Mouse (Mus musculus) kidney, adult 2 months (tissue): ENCODE results near the gene Rabgef1.

Experiments used
- CTCF ChIP-seq: fragments of 200-500 bp; conservative IDR thresholded peaks from 2 replicates; pipeline ENCODE4 v1.5.1; 2011; ENCODE audit warnings: low read depth, mild to moderate bottlenecking, control low read depth, low read length, moderate library complexity, mixed read lengths; ENCODE audit not compliant: insufficient read depth, insufficient read length
- POLR2A ChIP-seq: fragments of 200-500 bp; IDR thresholded peaks from one replicate; pipeline ENCODE4 v1.6.1; 2011; ENCODE audit warnings: low read depth, low read length, control low read depth

DNA sequence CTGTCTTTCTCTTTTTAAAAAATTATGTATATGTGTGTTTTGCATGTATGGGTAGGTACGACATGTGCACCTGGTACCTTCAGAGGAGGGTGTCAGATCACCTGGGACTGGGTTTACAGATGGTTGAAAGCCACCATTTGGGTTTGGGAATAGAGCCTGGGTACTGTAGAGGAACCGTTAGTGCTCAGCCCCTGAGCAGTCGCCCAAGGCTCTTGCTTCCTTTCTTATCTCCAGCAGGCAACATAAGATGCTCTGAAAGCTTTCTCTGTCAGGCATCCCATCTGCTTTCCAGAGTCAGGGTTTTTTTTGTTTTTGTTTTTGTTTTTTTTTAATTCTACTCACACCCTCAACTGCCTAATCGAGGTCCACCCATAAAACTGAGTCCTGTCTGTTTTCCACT lies 6.4 kb upstream of the Rabgef1 start:
- no peak for TF ChIP-seq CTCF
- no peak for TF ChIP-seq POLR2A
